Mouse (Mus musculus) spleen, adult 2 months (tissue): ENCODE data around the gene Als2. TPM values are rescaled to one million over a fixed set of nuclear protein-coding genes. Genes with fewer than 3 reads are reported as not detected.

Experiments
- DNase-seq, 2 experiments: peaks; one replicate each; pipeline versions ENCODE4 v3.0.0 to v3.0.0-alpha.2; 2012 to 2021; ENCODE audit warnings: low spot score in 2 of 2, low read depth in 1 of 2
- H3K27ac ChIP-seq: fragments of 200-500 bp; 2 replicates; pipeline ENCODE4 v1.5.1; 2012; ENCODE audit warnings: low read length, inconsistent platforms; ENCODE audit not compliant: insufficient read depth
- H3K27me3 ChIP-seq: fragments of 200-500 bp; 2 replicates; pipeline ENCODE4 v1.6.1; 2012; ENCODE audit warnings: mild to moderate bottlenecking, moderate library complexity, low read length, inconsistent platforms; ENCODE audit not compliant: control insufficient read depth, insufficient read depth
- H3K36me3 ChIP-seq: fragments of 200-500 bp; 2 replicates; pipeline ENCODE4 v1.6.1; 2012; ENCODE audit warnings: mild to moderate bottlenecking, low read length, inconsistent platforms; ENCODE audit not compliant: control insufficient read depth, insufficient read depth
- H3K4me1 ChIP-seq: fragments of 200-500 bp; 2 replicates; pipeline ENCODE4 v1.6.1; 2011; ENCODE audit warnings: inconsistent platforms; ENCODE audit not compliant: control insufficient read depth, insufficient read depth, insufficient read length
- H3K4me3 ChIP-seq: fragments of 200-500 bp; 2 replicates; pipeline ENCODE4 v1.5.1; 2011; ENCODE audit warnings: mild to moderate bottlenecking, inconsistent platforms; ENCODE audit not compliant: insufficient read depth, insufficient read length; ENCODE audit errors: extremely low read depth
- CTCF ChIP-seq: fragments of 200-500 bp; IDR thresholded peaks from 2 replicates; pipeline ENCODE4 v1.5.1; 2011; ENCODE audit warnings: mild to moderate bottlenecking, inconsistent platforms; ENCODE audit not compliant: insufficient read depth, insufficient read length, insufficient replicate concordance; ENCODE audit errors: extremely low read depth
- POLR2A ChIP-seq: fragments of 200-500 bp; IDR thresholded peaks from 2 replicates; pipeline ENCODE4 v1.6.1; 2011; ENCODE audit warnings: low read depth, low read length, inconsistent platforms
- WGBS: fragments of 180-500 bp; shearing (Covaris S2); methylation state at CpG from one replicate; pipeline ENCODE4 v1.1.7; 2018; 5-methylcytosine and 5-hydroxymethylcytosine counted together
- polyA plus RNA-seq: library from polyadenylated mRNA; depleted of rRNA; stranded (reverse); fragments of >200 nt; gene quantifications from 2 replicates; pipeline ENCODE4 v1.2.3, GENCODE M21; 2012; rRNA removed

The Als2 gene
- 2.8 and 3.0 TPM in 2 replicates for polyA plus RNA-seq

DNA sequence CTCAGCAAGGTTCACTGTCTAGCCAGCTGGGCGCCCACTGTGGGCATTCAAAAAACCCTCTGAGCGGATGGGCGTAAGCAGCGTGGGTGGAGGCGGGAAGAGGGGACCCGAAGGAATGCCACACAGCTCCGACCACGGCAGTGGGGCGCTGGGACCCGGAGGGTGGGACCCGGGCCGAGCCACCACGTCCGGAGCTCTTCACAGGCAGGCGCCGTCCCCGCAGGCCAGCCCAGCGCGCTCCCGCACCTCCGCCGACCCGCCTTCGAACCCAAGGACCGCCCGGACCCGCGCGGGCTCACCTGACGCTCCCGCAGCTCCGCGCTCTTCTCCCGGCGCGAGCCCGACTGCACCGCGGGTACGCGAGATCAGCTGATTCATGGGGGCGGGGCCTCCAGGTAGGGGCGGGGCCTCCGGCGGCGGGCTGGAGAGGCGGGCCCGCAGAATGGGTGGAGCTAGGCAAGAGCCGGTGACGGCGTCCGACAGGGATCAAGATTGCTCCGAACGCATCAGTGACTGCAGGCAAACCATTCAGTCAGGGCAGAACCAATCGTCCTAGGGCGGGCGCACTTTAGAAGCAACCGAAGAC, at the start of gene Als2:
TSS of gene Als2 (minus strand) at position 376 of the 586 bp plus-strand sequence.
- Histone ChIP-seq H3K4me3 (peak within 1 kb of the TSS; percentile 91), H3K27me3 (no peaks in the 10 kb centered on the region), H3K27ac (peak within 1 kb of the TSS; percentile 63), H3K4me1 (no peaks in the 10 kb centered on the region), H3K36me3 (no peaks in the 10 kb centered on the region)
- DNase-seq, result peak; percentile 91 to 97
- TF ChIP-seq POLR2A, result peak; percentile 48; the same call in 1 of the 2 replicates
- no peak for TF ChIP-seq CTCF
- WGBS, result under 1% methylated on average over 58 of the region's 58 CpGs

DNA sequence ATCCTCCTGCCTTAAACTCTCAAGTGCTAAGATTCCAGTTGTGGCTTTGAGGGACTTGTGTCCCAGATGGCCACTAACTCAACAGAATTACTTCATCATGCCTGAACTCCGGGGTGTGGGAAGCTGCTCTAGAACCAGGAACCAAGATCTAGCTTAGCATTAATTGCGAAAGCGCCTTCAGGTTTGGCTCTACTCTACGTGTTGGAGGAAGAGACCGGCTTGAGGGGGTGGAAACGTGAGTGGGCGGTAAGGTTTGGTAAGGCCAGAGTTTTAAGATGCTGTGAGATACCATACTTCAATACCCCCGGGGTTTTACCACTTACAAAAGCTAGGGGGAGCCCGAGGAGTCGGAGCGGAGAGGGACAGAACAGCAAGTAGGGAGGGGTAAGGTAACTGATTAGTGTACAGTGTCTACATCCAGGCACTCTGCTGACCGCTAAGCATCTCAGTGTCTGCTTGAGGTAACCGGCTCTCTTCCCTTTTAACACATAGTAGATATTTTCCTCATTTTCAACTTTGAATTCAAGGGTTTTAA, 49.4 kb upstream of the Als2 start:
- H3K27me3 ChIP-seq, result no peaks in the 10 kb centered on the region
- no peaks in the 10 kb centered on the region for H3K36me3 ChIP-seq
- TF ChIP-seq CTCF (no peak), POLR2A (no peak)
- no peaks in the 10 kb centered on the region for H3K4me1 ChIP-seq
- no peak overlapping the region for H3K27ac ChIP-seq
- WGBS, result 71% methylated on average over 13 of the region's 13 CpGs
- no peak for DNase-seq
- no peak overlapping the region for H3K4me3 ChIP-seq

DNA sequence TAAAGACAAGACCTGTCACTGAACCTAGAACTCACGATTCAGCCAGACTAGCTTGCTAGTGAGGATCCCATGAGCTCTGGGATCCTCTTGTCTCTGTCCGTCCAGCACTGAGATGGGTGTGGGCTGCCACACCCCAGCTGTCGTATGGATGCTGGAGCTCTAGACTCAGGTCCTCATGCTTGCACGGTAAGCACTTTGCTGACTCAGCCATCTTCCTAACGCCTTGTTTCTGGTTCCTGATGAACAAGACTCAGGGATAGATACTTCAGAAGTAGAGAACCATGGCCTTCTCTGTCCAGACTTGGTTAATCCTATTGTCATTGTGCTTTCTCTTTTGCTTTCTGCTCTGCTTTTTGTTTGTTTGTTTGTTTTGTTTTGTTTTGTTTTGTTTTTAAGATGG, 48.8 kb upstream of the Als2 start:
- WGBS, result 95% methylated on average over 5 of the region's 5 CpGs
- Histone ChIP-seq H3K4me3 (no peak overlapping the region), H3K4me1 (no peaks in the 10 kb centered on the region), H3K27me3 (no peaks in the 10 kb centered on the region), H3K27ac (no peak overlapping the region), H3K36me3 (no peaks in the 10 kb centered on the region)
- no peak for TF ChIP-seq POLR2A
- DNase-seq, result no peak

DNA sequence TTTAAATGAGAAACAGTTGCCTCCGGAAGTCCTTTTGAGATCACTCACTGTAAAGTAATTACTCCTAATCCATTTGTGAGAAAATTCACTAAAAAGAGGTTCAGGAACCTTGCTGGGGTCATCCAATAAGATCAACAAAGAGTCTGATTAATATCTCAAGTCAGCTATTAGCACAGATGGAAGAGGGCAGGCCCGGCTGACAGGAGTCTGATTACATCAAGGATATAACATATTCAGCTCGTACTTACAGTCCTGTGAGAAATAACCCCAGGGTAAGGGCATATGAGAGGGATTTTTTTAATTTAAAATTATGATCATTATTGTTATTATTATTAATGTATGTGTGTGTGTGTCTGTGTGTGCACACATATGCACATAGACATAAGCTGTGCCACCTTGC, 35.2 kb upstream of the Als2 start:
- Histone ChIP-seq H3K4me1 (no peaks in the 10 kb centered on the region), H3K4me3 (no peak overlapping the region), H3K36me3 (no peaks in the 10 kb centered on the region), H3K27ac (no peak overlapping the region), H3K27me3 (no peaks in the 10 kb centered on the region)
- TF ChIP-seq CTCF, result no peak
- no peak for TF ChIP-seq POLR2A
- 93% methylated on average over 3 of the region's 3 CpGs for WGBS
- no peak for DNase-seq

DNA sequence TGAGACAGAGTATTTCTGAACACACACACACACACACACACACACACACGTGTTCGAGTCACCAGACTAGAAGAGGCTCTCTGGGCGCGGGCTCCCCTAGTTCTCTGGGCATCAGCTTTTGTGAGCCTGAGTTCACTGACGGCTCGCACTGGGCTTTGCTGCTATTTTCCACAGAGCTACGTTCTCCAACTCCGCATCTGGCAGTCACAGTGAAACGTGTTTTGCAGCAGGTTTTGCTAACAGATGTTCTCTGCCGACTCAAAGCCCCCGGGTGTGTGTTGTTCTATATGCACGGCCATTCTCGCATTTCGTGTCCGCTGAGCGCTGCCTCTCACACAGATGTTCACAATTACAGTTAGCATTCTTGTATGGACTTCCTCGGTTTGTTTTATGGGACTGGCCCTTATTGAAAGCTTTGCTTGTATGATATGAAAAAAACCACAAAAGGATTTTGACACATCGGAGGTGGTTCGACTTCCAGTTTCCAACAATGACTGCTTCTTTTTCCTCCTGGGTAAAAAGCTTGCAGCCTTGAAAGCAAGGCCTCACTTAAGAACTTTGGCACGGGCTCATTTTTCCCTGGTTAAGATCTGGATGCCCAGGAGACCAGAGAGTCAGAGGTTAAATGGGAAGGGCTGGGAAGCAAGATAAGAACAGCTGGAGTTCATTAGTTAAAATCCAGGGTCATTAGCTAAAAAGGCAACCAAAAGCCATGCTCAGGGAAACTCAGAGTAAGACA, 33.1 kb upstream of the Als2 start:
- DNase-seq, result no peak
- WGBS, result 84% methylated on average over 20 of the region's 20 CpGs
- Histone ChIP-seq H3K36me3 (no peaks in the 10 kb centered on the region), H3K27me3 (no peaks in the 10 kb centered on the region), H3K4me3 (no peak overlapping the region), H3K27ac (no peak overlapping the region), H3K4me1 (no peaks in the 10 kb centered on the region)
- TF ChIP-seq CTCF, result no peak
- TF ChIP-seq POLR2A, result no peak

DNA sequence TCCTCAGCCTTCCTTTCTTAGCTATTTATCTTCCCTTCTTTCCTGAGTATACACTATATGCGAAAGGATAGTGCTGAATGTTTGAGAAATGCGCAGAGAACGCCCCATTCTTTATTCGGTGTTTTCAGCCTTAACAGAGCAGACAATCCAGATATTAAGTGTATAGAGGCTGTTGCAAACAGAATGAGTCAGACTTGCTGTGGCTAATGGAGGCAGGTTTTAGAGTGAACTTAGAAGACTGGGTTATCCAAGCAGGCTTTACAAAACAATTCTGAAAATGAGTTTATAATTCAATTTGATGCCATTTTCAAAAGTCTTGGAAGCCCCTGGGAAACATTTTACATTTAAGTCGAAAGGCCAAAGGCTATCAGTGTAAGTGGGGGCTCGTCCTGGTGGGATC, 32.4 kb upstream of the Als2 start:
- Histone ChIP-seq H3K27ac (no peak overlapping the region), H3K4me1 (no peaks in the 10 kb centered on the region), H3K4me3 (no peak overlapping the region), H3K27me3 (no peaks in the 10 kb centered on the region), H3K36me3 (no peaks in the 10 kb centered on the region)
- TF ChIP-seq CTCF (no peak), POLR2A (no peak)
- DNase-seq, result no peak
- WGBS, result 89% methylated on average over 6 of the region's 6 CpGs

DNA sequence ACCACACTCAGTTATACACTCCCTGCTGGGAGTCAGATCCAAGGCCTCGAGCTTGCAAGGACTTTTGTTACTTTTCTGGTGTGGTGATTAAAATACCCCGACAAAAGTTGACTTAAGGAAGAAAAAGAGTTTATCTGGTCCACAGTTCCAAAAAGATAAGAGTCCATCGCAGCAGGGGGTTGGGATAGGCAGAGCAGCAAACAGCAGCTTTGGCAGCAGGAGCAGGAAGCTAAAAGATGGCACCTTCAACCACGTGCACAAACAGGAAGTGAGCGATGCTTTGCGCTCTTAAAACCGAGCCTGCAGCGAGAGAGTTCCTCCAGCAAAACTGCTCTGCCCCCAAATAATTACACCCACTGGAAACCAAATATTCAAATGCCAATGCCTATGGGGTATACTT, 31.9 kb upstream of the Als2 start:
- WGBS, result 56% methylated on average over 8 of the region's 8 CpGs
- no peaks in the 10 kb centered on the region for H3K4me1 ChIP-seq
- no peaks in the 10 kb centered on the region for H3K27me3 ChIP-seq
- no peak overlapping the region for H3K27ac ChIP-seq
- DNase-seq, result no peak
- TF ChIP-seq CTCF (no peak), POLR2A (no peak)
- no peak overlapping the region for H3K4me3 ChIP-seq
- H3K36me3 ChIP-seq, result no peaks in the 10 kb centered on the region
